Mouse (Mus musculus): ENCODE results near the gene Nipsnap2. TPM values are rescaled to one million over a fixed set of nuclear protein-coding genes. Genes with fewer than 3 reads are reported as not detected.

The Nipsnap2 gene
- polyA plus RNA-seq, 2 experiments, result 86.1 to 114 TPM

DNA sequence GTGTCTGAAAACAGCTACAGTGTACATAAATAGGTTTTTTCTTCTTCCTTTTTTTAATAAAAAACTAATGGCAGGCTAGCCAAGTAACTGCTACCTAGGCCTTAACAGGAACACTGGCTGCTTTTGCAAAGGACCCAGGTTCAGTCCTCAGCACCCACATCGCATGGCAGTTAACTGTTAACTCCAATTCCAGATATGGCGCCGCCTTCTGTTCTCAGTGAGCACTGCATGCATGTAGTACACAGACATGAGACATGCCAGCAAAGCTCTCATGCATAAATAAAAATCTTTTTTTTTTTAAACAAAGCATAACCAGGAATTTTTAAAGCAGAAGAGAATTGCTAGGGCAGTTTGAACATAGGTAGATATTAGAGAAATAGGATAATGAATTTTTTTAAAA lies 4.7 kb upstream of the Nipsnap2 start:
- no peak overlapping the region for H3K9ac ChIP-seq (ENCODE audit: low read depth, low read length, severe bottlenecking)
- no peak for DNase-seq (ENCODE audit: low spot score)

GRCm38 (mm10) chr5:129724268-129724667 lies 595 bp upstream of the Nipsnap2 start:
- TF ChIP-seq POLR2A (IDR thresholded peaks at IDR 0.05; ENCODE audit: borderline replicate concordance, extremely low read depth, insufficient read depth, insufficient read length), result no peak
- ATAC-seq (ENCODE audit: low FRiP score, low read depth) (no peak), DNase-seq (ENCODE audit: low spot score) (no peak)
- Histone ChIP-seq H3K36me3 (ENCODE audit: control insufficient read depth, insufficient read depth, low read length) (0 out of 2 replicates have a peak, but pooled peaks cover 9% of the 10 kb centered on the region), H3K4me2 (replicated peaks; ENCODE audit: low read depth, low read length, severe bottlenecking) (peak overlapping the region; percentile 48), H3K27ac (replicated peaks; ENCODE audit: low read depth, low read length) (no peak overlapping the region), H3K4me1 (ENCODE audit: control insufficient read depth, insufficient read depth, low read length) (peaks cover 2% of the 10 kb centered on the region; the same call in 1 of the 2 replicates), H3K9me3 (ENCODE audit: control insufficient read depth, low read length) (no peaks in the 10 kb centered on the region), H3K9ac (ENCODE audit: low read depth, low read length, severe bottlenecking) (peak overlapping the region; percentile 98), H3K4me3 (replicated peaks; ENCODE audit: low read length) (peak overlapping the region; percentile 88), H3K27me3 (ENCODE audit: control insufficient read depth, insufficient read depth, low read length) (no peaks in the 10 kb centered on the region)
- 46% methylated on average over 4 of the region's 4 CpGs for WGBS

More for the DNA sequence above, 4.7 kb upstream of the Nipsnap2 start:
- Histone ChIP-seq H3K4me3 (replicated peaks; ENCODE audit: low read length) (no peak overlapping the region), H3K4me1 (ENCODE audit: control insufficient read depth, insufficient read depth, low read length) (no peaks in the 10 kb centered on the region; the same call in 1 of the 2 replicates), H3K9me3 (ENCODE audit: control insufficient read depth, low read length) (no peaks in the 10 kb centered on the region), H3K36me3 (ENCODE audit: control insufficient read depth, insufficient read depth, low read length) (peaks cover 35% of the 10 kb centered on the region), H3K27ac (replicated peaks; ENCODE audit: low read depth, low read length) (no peak overlapping the region), H3K27me3 (ENCODE audit: control insufficient read depth, insufficient read depth, low read length) (no peaks in the 10 kb centered on the region), H3K4me2 (replicated peaks; ENCODE audit: low read depth, low read length, severe bottlenecking) (no peak overlapping the region)
- TF ChIP-seq POLR2A (IDR thresholded peaks at IDR 0.05; ENCODE audit: borderline replicate concordance, extremely low read depth, insufficient read depth, insufficient read length), result no peak
- WGBS, result 85% methylated on average over 3 of the region's 3 CpGs
- ATAC-seq (ENCODE audit: low FRiP score, low read depth), result no peak

GRCm38 (mm10) chr5:129725774-129726392 lies 1.0 kb downstream of the Nipsnap2 start:
- H3K27ac ChIP-seq (replicated peaks; ENCODE audit: low read depth, low read length), result peak overlapping the region; percentile 95
- H3K36me3 ChIP-seq (ENCODE audit: control insufficient read depth, insufficient read depth, low read length), result no peaks in the 10 kb centered on the region
- peak overlapping the region; percentile 98 for H3K9ac ChIP-seq (ENCODE audit: low read depth, low read length, severe bottlenecking)
- ATAC-seq (ENCODE audit: low FRiP score, low read depth), result no peak
- peaks cover 13% of the 10 kb centered on the region; the same call in 1 of the 2 replicates for H3K4me1 ChIP-seq (ENCODE audit: control insufficient read depth, insufficient read depth, low read length)
- H3K27me3 ChIP-seq (ENCODE audit: control insufficient read depth, insufficient read depth, low read length), result no peaks in the 10 kb centered on the region
- H3K4me2 ChIP-seq (replicated peaks; ENCODE audit: low read depth, low read length, severe bottlenecking), result peak overlapping the region; percentile 48
- TF ChIP-seq POLR2A (IDR thresholded peaks at IDR 0.05; ENCODE audit: borderline replicate concordance, extremely low read depth, insufficient read depth, insufficient read length), result no peak
- DNase-seq (ENCODE audit: low spot score), result no peak
- peak overlapping the region; percentile 88 for H3K4me3 ChIP-seq (replicated peaks; ENCODE audit: low read length)
- no peaks in the 10 kb centered on the region for H3K9me3 ChIP-seq (ENCODE audit: control insufficient read depth, low read length)
- WGBS, result 14% methylated on average over 7 of the region's 7 CpGs

DNA sequence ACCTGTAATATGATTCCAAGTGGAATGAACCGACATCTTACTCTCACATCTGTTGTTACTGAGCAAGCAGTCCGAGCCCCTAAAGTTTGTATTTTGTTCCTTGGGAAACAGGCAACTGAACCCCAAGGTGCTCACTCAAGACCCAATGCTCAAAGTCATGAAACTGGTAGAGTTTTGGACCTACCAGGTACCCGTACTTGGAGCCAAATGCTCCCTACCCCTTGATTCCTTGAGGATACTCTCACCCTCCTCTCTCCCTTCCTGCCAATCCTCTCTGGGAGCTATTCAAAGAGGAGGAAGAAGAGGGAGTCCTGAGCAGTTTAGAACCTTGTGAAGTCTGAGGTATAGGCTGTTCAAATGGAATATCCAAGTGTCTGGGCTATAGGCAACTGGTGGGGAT lies 1.9 kb downstream of the Nipsnap2 start:
- Histone ChIP-seq H3K27ac (replicated peaks; ENCODE audit: low read depth, low read length) (no peak overlapping the region), H3K27me3 (ENCODE audit: control insufficient read depth, insufficient read depth, low read length) (no peaks in the 10 kb centered on the region), H3K4me1 (ENCODE audit: control insufficient read depth, insufficient read depth, low read length) (peaks cover 13% of the 10 kb centered on the region; the same call in 1 of the 2 replicates), H3K9ac (ENCODE audit: low read depth, low read length, severe bottlenecking) (no peak overlapping the region), H3K4me2 (replicated peaks; ENCODE audit: low read depth, low read length, severe bottlenecking) (no peak overlapping the region), H3K9me3 (ENCODE audit: control insufficient read depth, low read length) (no peaks in the 10 kb centered on the region), H3K36me3 (ENCODE audit: control insufficient read depth, insufficient read depth, low read length) (no peaks in the 10 kb centered on the region), H3K4me3 (replicated peaks; ENCODE audit: low read length) (no peak overlapping the region)
- TF ChIP-seq POLR2A (IDR thresholded peaks at IDR 0.05; ENCODE audit: borderline replicate concordance, extremely low read depth, insufficient read depth, insufficient read length), result no peak
- DNase-seq (ENCODE audit: low spot score), result no peak
- 65% methylated on average over 3 of the region's 3 CpGs for WGBS
- no peak for ATAC-seq (ENCODE audit: low FRiP score, low read depth)

GRCm38 (mm10) chr5:129729286-129729685 lies 4.4 kb downstream of the Nipsnap2 start:
- DNase-seq (ENCODE audit: low spot score) (no peak), ATAC-seq (ENCODE audit: low FRiP score, low read depth) (no peak)
- Histone ChIP-seq H3K4me3 (replicated peaks; ENCODE audit: low read length) (no peak overlapping the region), H3K27ac (replicated peaks; ENCODE audit: low read depth, low read length) (no peak overlapping the region), H3K4me2 (replicated peaks; ENCODE audit: low read depth, low read length, severe bottlenecking) (no peak overlapping the region), H3K4me1 (ENCODE audit: control insufficient read depth, insufficient read depth, low read length) (peaks cover 13% of the 10 kb centered on the region; the same call in 1 of the 2 replicates), H3K9me3 (ENCODE audit: control insufficient read depth, low read length) (no peaks in the 10 kb centered on the region), H3K27me3 (ENCODE audit: control insufficient read depth, insufficient read depth, low read length) (no peaks in the 10 kb centered on the region), H3K36me3 (ENCODE audit: control insufficient read depth, insufficient read depth, low read length) (no peaks in the 10 kb centered on the region), H3K9ac (ENCODE audit: low read depth, low read length, severe bottlenecking) (0 out of 2 replicates have a peak overlapping the region, but pooled peaks have one; percentile 16)
- 57% methylated on average over 11 of the region's 11 CpGs for WGBS
- TF ChIP-seq POLR2A (IDR thresholded peaks at IDR 0.05; ENCODE audit: borderline replicate concordance, extremely low read depth, insufficient read depth, insufficient read length), result no peak

Measured in limb, embryonic 14.5 days (tissue).